Mouse (Mus musculus) heart, postnatal 0 days (tissue): ENCODE results near the gene Cdkn1a. TPM values are rescaled to one million over a fixed set of nuclear protein-coding genes. Genes with fewer than 3 reads are reported as not detected.

ENCODE experiments used
- ATAC-seq: fragments of 200-750 bp; cut with Nextera tagmentation; 2 replicates; pipeline ENCODE4 v1.8.0; 2017; ENCODE audit warnings: low read depth, moderate number of reproducible peaks, moderate library complexity; ENCODE audit not compliant: insufficient read depth
- DNase-seq: peaks from one replicate; pipeline ENCODE4 v3.0.0-alpha.2; 2016; ENCODE audit warnings: low spot score
- H3K27ac ChIP-seq: fragments of 300-500 bp; sonication (generic); 2 replicates; pipeline ENCODE4 v1.5.1; 2014; ENCODE audit warnings: low read depth, mild to moderate bottlenecking
- H3K27me3 ChIP-seq: fragments of 300-500 bp; sonication (generic); 2 replicates; pipeline ENCODE4 v1.6.1; 2014; ENCODE audit warnings: low read length, mixed read lengths; ENCODE audit not compliant: control insufficient read depth, insufficient read depth
- H3K36me3 ChIP-seq: fragments of 300-500 bp; sonication (generic); replicated peaks from 2 replicates; pipeline ENCODE4 v1.6.1; 2014; ENCODE audit warnings: low read length, mixed read lengths; ENCODE audit not compliant: control insufficient read depth, insufficient read depth
- H3K4me1 ChIP-seq: fragments of 300-500 bp; sonication (generic); 2 replicates; pipeline ENCODE4 v1.6.1; 2014; ENCODE audit warnings: antibody characterized with exemption; ENCODE audit not compliant: control insufficient read depth, insufficient read depth
- H3K4me2 ChIP-seq: fragments of 300-500 bp; sonication (generic); 2 replicates; pipeline ENCODE4 v1.6.1; 2014; ENCODE audit warnings: low read depth, mild to moderate bottlenecking, low read length, moderate library complexity
- H3K4me3 ChIP-seq: fragments of 300-500 bp; sonication (generic); 2 replicates; pipeline ENCODE4 v1.5.1; 2014; ENCODE audit warnings: low read depth, low read length
- H3K9ac ChIP-seq: fragments of 300-500 bp; sonication (generic); replicated peaks from 2 replicates; pipeline ENCODE4 v1.6.1; 2014; ENCODE audit warnings: low read depth, low read length, mixed read lengths
- H3K9me3 ChIP-seq: fragments of 300-500 bp; sonication (generic); replicated peaks from 2 replicates; pipeline ENCODE4 v1.6.1; 2016; ENCODE audit warnings: low read length; ENCODE audit not compliant: control insufficient read depth
- CTCF ChIP-seq: IDR thresholded peaks from 2 replicates; pipeline ENCODE4 v1.5.1; 2016; ENCODE audit warnings: antibody characterized with exemption, control low read depth, low read depth
- EP300 ChIP-seq: IDR thresholded peaks from 2 replicates; pipeline ENCODE4 v1.6.1; 2016; ENCODE audit warnings: antibody characterized with exemption, low read depth
- WGBS: fragments of 180-500 bp; shearing (Covaris S2); extraction: QIAGEN DNeasy Blood & Tissue Kit; methylation state at CpG from one replicate; pipeline ENCODE4 v1.1.7; 2014; 5-methylcytosine and 5-hydroxymethylcytosine counted together
- polyA plus RNA-seq: library from polyadenylated mRNA; unstranded; fragments of >200 nt; fragmentation: Nextera tagmentation; extraction: Ambion mirVana; gene quantifications from 2 replicates; pipeline ENCODE4 v1.2.1, GENCODE M21; 2015
- total RNA-seq: library from RNA; depleted of rRNA; stranded (reverse); fragments of >200 nt; gene quantifications from 2 replicates; pipeline ENCODE4 v1.2.3, GENCODE M21; 2014; ENCODE audit warnings: low replicate concordance

The Cdkn1a gene
- total and polyA plus RNA-seq, 2 experiments from 2014 or later = 16.7 to 48.2 TPM

GRCm38 (mm10) chr17:29059581-29059980 lies 31.2 kb upstream of the Cdkn1a start:
- TF ChIP-seq CTCF (no peak), EP300 (no peak)
- no peak for ATAC-seq
- WGBS = 74% methylated on average over 3 of the region's 3 CpGs
- no peaks in the 10 kb centered on the region for H3K27me3 ChIP-seq
- H3K4me1 ChIP-seq = peaks cover 18% of the 10 kb centered on the region
- no peaks in the 10 kb centered on the region for H3K36me3 ChIP-seq
- no peak for DNase-seq
- H3K9me3 ChIP-seq = no peaks in the 10 kb centered on the region
- H3K4me2 ChIP-seq = no peak overlapping the region
- H3K9ac ChIP-seq = no peak overlapping the region
- no peak overlapping the region for H3K27ac ChIP-seq
- H3K4me3 ChIP-seq = no peak overlapping the region

- Histone ChIP-seq H3K9me3 (no peaks in the 10 kb centered on the region), H3K27ac (no peak overlapping the region), H3K36me3 (no peaks in the 10 kb centered on the region), H3K4me1 (peaks cover 18% of the 10 kb centered on the region), H3K4me3 (no peak overlapping the region), H3K9ac (no peak overlapping the region), H3K4me2 (no peak overlapping the region), H3K27me3 (no peaks in the 10 kb centered on the region)
- no peak for TF ChIP-seq EP300
- TF ChIP-seq CTCF = no peak
- WGBS = 86% methylated on average over 9 of the region's 9 CpGs
- DNase-seq (peak; percentile 3), ATAC-seq (no peak)
Observed at GRCm38 (mm10) chr17:29060946-29061345, 29.8 kb upstream of the Cdkn1a start.

GRCm38 (mm10) chr17:29062119-29063035 lies 28.4 kb upstream of the Cdkn1a start:
- peak; percentile 25 for DNase-seq
- WGBS = 25% methylated on average over 13 of the region's 13 CpGs
- TF ChIP-seq CTCF = no peak
- no peak for TF ChIP-seq EP300
- Histone ChIP-seq H3K4me2 (0 out of 2 replicates have a peak overlapping the region, but pooled peaks have one; percentile 4), H3K36me3 (no peaks in the 10 kb centered on the region), H3K9ac (no peak overlapping the region), H3K27me3 (no peaks in the 10 kb centered on the region), H3K9me3 (no peaks in the 10 kb centered on the region), H3K4me1 (peaks cover 12% of the 10 kb centered on the region; the same call in 1 of the 2 replicates), H3K4me3 (no peak overlapping the region), H3K27ac (peak overlapping the region; percentile 13)
- ATAC-seq = peak; percentile 24; the same call in 1 of the 2 replicates

GRCm38 (mm10) chr17:29063121-29063987 lies 27.4 kb upstream of the Cdkn1a start:
- no peak overlapping the region for H3K4me3 ChIP-seq
- ATAC-seq = peak; percentile 21; the same call in 1 of the 2 replicates
- H3K9ac ChIP-seq = no peak overlapping the region
- 59% methylated on average over 8 of the region's 8 CpGs for WGBS
- H3K27me3 ChIP-seq = no peaks in the 10 kb centered on the region
- peaks cover 12% of the 10 kb centered on the region; the same call in 1 of the 2 replicates for H3K4me1 ChIP-seq
- no peaks in the 10 kb centered on the region for H3K36me3 ChIP-seq
- H3K27ac ChIP-seq = no peak overlapping the region; the same call in 1 of the 2 replicates
- H3K9me3 ChIP-seq = no peaks in the 10 kb centered on the region
- TF ChIP-seq CTCF (no peak), EP300 (no peak)
- H3K4me2 ChIP-seq = no peak overlapping the region
- DNase-seq = no peak

GRCm38 (mm10) chr17:29063988-29064285 lies 26.8 kb upstream of the Cdkn1a start:
- 70% methylated on average over 2 of the region's 2 CpGs for WGBS
- Histone ChIP-seq H3K9ac (no peak overlapping the region), H3K4me2 (no peak overlapping the region), H3K4me1 (peaks cover 12% of the 10 kb centered on the region; the same call in 1 of the 2 replicates), H3K27ac (no peak overlapping the region), H3K27me3 (no peaks in the 10 kb centered on the region), H3K9me3 (no peaks in the 10 kb centered on the region), H3K4me3 (no peak overlapping the region), H3K36me3 (no peaks in the 10 kb centered on the region)
- TF ChIP-seq CTCF (no peak), EP300 (no peak)
- DNase-seq = no peak
- ATAC-seq = no peak
